Mouse (Mus musculus): ENCODE results near the gene Elf5. TPM values are rescaled to one million over a fixed set of nuclear protein-coding genes. Genes with fewer than 3 reads are reported as not detected.

The Elf5 gene
- total RNA-seq (2023): not detected

DNA sequence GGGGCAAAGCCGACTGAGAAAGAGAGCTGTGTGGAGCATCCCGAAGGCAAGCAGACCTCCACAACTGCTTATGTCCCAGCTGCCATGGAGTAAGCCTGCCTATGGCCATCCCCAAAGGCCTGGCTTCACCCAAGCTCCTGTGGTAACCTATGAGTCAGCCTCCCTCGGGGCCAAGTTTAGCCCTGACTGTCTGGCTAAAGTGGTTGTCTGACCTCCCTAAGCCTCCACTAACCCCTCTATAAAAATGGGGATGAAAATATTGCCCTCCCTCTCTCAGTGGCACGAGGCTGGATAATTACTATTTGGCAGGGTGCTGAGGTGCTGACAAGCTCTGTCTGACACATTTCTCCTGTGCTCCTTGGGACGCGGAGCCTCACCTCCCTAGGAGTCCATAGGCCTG lies at the start of gene Elf5:
Gene Elf5 (plus strand): TSS at position 341 of the 400 bp plus-strand sequence.

DNA sequence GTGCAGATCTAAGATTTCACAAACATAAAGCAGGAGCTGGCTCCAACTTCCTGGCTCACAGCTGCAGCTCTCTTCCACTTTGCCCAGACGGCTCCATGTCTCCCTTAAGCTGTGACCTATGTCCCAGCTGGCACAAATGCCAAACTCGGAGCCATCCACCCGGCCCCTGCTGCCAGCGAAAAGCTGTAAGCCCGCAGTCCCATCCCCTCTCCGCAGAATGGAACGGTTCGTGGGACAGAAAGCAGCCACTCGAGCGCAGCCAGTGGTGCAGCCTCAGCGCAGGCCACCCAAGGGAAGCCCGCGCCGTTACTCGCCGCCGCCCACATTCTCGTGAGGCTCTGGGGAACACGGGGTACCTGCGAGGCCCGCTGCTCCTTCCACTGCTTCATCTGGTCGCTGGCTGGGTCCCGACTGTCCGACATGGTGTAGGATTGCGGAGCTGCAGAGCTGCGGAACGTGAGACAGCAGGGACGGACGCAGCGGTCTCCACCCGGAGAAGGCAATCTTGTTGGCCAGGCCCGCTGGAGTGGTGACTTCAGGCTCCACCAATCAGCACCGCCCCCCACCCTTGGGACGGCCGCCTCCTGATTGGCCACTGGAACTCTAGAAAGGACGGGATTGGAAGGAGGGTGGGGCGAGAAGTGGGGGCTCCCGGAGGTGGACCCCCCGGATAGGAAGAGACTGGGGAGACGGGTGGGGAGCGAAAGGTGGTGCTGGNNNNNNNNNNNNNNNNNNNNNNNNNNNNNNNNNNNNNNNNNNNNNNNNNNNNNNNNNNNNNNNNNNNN lies 73.3 kb downstream of the Elf5 start, which contains the start of gene Cat:
Gene Cat (minus strand): TSS at position 544 of the 785 bp plus-strand sequence.

Other genes starting within 250 kb of the Elf5 start
- under 1 TPM in 1 of 2 experiments, not detected in 1; 0.55 TPM for gene Ehf, start 108.4 kb upstream of the Elf5 start, total RNA-seq (2023)
- gene Cat, start 73.5 kb downstream of the Elf5 start, total RNA-seq (2023): 10 to 100 TPM; 36.0 to 37.0 TPM
- gene Abtb2, start 154.6 kb downstream of the Elf5 start, total RNA-seq (2023): 10 to 100 TPM; 45.4 to 47.8 TPM